Mouse (Mus musculus) monocyte, adult 5-6 weeks (primary cell): ENCODE data around the gene Arl5c. TPM values are rescaled to one million over a fixed set of nuclear protein-coding genes. Genes with fewer than 3 reads are reported as not detected.

ENCODE experiments used
- ATAC-seq: fragments of 153-309, 156-312 bp; replicated peaks from 2 replicates; pipeline ENCODE4 v1.8.0; 2017; ENCODE audit warnings: mild to moderate bottlenecking; ENCODE audit not compliant: low TSS enrichment, insufficient number of reproducible peaks, severe bottlenecking, poor library complexity, low FRiP score
- total RNA-seq: library from RNA; stranded (forward); fragments of 200-1000, 200-491, 200-594 nt; gene quantifications from 3 replicates; pipeline ENCODE4 v1.2.3, GENCODE M21; 2017

Arl5c gene
- total RNA-seq, 1 experiment from 2014 or later, result 97.0 TPM

DNA sequence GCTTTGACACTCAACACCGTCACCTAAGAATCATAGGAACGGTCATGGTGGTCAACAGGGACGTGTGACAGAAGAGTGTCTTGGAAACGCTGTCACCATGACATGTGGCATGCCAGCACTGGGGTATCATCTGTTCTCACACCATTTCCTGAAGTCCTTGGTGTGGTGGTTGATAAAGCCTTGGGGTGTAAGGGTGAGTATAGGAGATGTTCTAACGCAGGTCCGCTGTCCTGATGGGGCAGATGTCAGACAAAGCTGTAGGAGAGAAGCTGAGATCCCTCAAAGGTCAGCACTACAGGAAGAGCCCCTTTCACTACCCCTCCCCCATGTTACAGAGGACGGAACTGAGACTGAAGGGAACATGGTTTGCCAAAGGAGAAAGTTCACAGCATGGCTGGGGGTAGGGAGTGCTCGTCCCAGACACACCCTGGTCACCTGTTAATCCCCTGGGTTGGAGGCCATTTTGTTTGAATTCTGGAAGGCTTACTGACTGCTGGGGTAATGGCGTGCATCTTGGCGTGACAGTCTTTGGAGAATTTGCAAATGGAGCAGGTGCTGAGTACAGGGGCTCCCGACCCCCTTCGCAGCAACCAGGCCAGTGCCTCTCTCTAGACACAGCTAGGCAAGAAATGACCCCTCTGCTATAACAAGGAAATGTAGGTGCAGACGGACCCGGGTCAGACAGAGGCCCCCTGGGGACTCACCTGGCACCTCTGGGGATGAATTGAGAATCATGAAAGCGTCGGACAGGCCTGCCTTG, 42.6 kb downstream of the Arl5c start:
- no peak for ATAC-seq

DNA sequence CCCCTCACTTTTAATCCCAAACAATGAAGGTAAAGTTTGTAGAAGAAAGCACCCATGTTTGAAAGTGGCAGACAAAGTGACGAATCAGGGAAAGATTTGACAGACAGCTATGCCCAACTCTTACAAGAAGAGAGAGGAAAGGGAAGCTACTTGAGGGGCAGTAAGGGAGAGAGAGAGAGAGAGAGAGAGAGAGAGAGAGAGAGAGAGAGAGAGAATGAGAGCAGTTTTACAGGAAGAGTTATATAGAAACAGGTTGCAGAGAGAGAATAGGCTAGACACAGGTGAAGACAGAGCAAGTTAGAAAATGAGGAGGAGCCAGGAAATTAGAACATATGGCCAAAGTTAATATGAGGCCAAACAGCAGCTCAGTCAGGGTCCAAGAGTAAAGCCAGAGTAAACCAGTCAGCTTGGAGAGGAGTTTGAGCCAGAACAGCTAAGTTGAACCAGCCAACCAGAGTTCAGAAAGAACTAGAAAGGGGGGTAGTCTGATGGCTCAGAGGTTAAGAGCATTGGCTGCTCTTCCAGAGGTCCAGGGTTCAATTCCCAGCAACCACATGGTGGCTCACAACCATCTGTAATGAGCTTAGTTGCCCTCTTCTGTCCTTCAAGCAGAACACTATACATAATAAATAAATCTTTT, 43.5 kb downstream of the Arl5c start:
- ATAC-seq, result no peak

DNA sequence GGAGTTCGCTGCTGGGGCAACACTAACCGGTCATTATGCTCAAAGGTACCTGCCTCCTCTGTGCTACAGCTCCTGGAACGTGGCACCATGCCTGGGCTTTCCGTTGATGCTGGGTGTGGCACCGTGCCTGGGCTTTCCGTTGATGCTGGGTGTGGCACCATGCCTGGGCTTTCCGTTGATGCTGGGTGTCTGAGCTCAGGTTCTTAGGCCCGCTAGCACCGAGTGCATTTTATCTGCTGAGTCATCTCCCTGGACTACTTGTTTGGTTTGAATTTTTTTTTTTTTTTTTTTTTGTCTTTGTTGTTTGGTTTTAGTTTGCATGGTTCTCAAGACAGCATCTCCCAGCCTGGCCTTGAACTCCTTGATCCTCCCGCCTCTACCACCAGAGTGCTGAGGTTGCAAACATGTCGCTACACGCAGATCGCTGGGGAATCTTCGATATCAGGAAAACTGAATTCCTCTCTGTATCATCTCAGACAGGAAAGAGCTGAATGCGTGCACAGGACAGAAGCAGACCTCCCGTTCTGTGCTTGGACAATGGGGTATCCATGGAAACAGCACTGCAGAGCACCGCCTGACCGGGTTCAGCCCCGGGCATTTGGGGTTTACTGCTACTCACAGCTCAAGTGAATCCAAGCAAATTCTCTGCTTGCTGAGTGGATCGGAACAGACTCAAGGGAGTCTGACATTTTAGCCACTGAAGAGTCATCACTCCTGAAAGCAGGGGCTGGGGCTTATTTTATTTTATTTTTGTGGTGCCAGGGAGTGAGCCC, 46.1 kb downstream of the Arl5c start:
- ATAC-seq, result no peak

DNA sequence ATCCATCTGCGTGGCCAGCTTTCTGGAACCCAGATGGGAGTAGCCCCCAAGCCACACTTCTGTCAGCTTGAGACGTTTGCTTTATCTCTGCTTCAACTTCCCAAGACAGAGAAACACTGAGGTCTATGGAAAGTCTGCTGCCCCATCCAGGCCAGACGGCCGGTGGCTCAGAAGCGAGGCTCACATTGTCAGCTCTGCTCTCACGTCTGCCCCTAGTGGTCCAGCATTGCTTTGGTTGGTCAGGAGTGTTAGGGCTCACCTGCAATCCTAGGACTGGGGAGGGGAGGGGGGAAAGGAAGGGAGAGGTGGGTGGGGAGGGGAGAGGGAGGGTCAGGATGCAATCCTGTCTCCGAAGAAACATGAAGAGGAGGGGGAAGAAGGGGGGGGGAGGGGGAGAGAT, 48.6 kb downstream of the Arl5c start:
- no peak for ATAC-seq

DNA sequence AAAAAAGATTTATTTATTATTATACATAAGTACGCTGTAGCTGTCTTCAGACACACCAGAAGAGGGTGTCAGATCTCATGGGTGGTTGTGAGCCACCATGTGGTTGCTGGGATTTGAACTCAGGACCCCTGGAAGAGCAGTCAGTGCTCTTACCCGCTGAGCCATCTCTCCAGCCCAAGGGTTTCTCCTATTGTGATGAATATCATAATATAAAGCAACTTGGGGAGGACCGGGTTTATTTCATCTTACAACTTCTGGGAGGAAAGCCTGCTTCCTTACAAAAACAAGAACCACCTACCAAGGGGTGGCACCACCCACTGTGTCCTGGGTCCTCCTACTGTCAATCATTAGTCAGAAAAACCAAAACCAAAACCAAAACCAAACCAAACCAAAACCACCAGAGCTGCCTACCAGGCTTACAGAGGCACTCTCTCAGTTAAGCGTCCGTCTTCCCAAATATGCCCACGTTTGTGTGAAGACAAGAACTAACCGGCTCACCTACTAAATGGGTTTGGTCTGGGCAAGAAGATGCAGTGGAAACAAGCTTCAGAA, 50.2 kb downstream of the Arl5c start:
- ATAC-seq, result peak; percentile 88

DNA sequence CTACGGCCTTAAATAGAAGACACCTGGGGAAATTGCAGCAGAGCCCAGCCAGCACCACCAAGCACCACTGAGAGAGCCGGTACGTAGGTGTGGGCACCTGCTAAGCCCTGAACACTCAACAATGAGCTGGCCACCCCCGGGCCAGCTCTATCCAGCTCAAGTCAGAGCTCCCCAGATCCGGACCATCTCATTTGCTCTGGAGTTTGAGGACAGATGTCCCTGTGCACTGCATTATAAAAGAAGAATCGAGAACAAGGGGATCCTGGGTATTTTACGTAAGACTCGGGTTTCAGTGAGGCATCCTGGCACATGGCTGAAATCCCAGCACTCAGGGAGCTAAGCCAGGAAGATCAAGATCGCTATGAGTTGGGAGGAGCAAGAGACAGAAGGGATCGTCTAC, 51.0 kb downstream of the Arl5c start:
- no peak for ATAC-seq

DNA sequence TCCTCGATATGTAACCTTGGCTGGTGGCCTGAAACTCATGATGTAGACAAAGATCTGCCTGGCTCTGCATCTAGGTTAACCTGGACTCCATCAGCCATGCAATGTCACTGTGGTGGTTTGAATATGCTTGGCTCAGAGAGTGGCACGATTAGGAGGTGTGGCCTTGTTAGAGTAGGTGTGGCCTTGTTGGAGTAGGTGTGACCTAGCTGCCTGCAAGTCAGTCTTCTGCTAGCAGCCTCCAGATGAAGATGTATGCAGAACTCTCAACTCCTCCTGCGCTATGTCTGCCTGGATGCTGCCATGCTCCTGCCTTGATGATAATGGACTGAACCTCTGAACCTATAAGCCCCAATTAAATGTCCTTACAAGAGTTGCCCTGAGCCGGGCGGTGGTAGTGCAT, 52.7 kb downstream of the Arl5c start:
- no peak for ATAC-seq

DNA sequence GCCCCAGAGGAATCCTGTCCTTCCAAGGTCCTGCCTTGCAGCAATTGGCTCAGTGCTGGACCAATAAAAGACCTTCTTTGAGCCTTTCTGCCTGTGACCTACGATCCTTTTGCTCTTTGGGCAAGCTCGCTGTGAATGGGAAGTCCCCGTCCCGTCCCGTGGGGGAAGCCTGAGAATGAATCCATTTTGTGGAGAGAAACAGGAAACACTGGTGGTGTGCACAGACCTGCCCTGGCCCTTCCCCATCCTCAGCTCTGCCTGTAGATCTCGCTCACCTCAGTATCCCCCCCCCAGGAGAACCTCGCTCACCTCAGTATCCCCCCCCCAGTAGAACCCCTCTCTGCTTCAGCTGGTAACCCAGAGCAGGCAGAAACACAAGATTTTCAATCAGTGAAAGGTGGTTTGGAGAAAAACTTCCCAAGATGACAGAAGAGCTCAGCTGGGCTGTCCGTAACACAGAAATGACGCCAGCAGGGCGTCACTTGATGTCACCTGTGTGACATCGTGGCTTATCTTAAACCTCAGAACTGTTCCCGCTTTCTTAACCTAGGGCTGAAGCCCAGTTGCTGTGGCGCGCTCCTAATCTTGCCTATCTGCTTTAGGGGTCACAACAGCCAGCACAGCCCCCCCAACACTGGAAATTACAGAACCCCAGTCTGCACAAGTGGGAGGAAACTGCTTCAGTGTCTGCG, 53.4 kb downstream of the Arl5c start:
- ATAC-seq, result peak; percentile 58

Other genes starting within 250 kb of the Arl5c start
- 42.0 to 49.3 TPM (median 43.5 TPM) in 3 replicates for gene Cwc25, start 229.6 kb downstream of the Arl5c start, total RNA-seq
- gene 1700001P01Rik, start 220.3 kb downstream of the Arl5c start, total RNA-seq, result not detected in 3 replicates
- 1,225 to 1,795 TPM (median 1,736 TPM) in 3 replicates for gene Rpl23, start 213.7 kb downstream of the Arl5c start, total RNA-seq
- gene Lasp1, start 197.2 kb downstream of the Arl5c start, total RNA-seq, result 199 to 392 TPM (median 246 TPM) in 3 replicates
- gene B230217C12Rik, start 155.4 kb downstream of the Arl5c start, total RNA-seq, result 0.96 to 3.0 TPM in 2 of 3 replicates, not detected in the other
- 0.53 to 2.1 TPM (median 1.5 TPM) in 3 replicates for gene Fbxo47, start 112.0 kb downstream of the Arl5c start, total RNA-seq
- 1.6 to 2.8 TPM (median 2.4 TPM) in 3 replicates for gene Plxdc1, start 9.7 kb downstream of the Arl5c start, total RNA-seq
- gene Cacnb1, start 26.9 kb upstream of the Arl5c start, total RNA-seq, result 1.6 to 3.5 TPM (median 3.3 TPM) in 3 replicates
- 1,171 to 1,260 TPM (median 1,185 TPM) in 3 replicates for gene Rpl19, start 30.5 kb upstream of the Arl5c start, total RNA-seq
- 1.1 TPM in 1 of 3 replicates, not detected in the others for gene Stac2, start 57.3 kb upstream of the Arl5c start, total RNA-seq
- gene Fbxl20, start 154.2 kb upstream of the Arl5c start, total RNA-seq, result 26.2 to 33.1 TPM (median 27.1 TPM) in 3 replicates
- gene Med1, start 197.1 kb upstream of the Arl5c start, total RNA-seq, result 23.7 to 46.9 TPM (median 25.9 TPM) in 3 replicates
- 54.4 to 102 TPM (median 56.3 TPM) in 3 replicates for gene Cdk12, start 206.9 kb upstream of the Arl5c start, total RNA-seq